Mouse (Mus musculus) spleen, adult 2 months (tissue): Measurements from ENCODE around the gene Ndufv3.

Source experiments
- CTCF ChIP-seq: fragments of 200-500 bp; IDR thresholded peaks from 2 replicates; pipeline ENCODE4 v1.5.1; 2011; ENCODE audit warnings: mild to moderate bottlenecking, inconsistent platforms; ENCODE audit not compliant: insufficient read depth, insufficient read length, insufficient replicate concordance; ENCODE audit errors: extremely low read depth
- POLR2A ChIP-seq: fragments of 200-500 bp; IDR thresholded peaks from 2 replicates; pipeline ENCODE4 v1.6.1; 2011; ENCODE audit warnings: low read depth, low read length, inconsistent platforms

GRCm38 (mm10) chr17:31502261-31502927 lies 17.5 kb upstream of the Ndufv3 start:
- TF ChIP-seq CTCF (no peak), POLR2A (no peak)
